Mouse (Mus musculus) cerebellum, adult 18-20 months (tissue): ENCODE data around the gene Pcdh17.

Source experiments
- DNase-seq, 2 experiments: peaks; one replicate each; pipeline ENCODE4 v3.0.0; 2021

The Pcdh17 gene

DNA sequence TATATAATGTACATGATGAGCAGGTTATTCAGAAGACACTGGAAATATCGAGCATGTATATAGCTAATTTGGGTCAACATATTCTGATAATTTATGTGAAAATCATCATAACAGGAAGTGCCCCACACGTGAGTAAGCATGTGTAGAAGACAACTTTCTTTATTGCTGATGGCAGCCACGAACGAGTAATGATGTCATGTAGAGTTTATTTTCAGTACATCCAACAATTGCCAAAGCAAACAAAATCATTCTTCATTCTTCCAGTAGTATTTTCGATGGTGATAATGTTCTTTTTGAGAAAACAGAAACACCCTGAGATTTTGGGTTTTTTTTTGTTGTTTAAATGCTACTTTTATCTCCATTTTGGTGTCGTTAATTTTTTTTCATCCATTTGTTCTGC is 37.2 kb downstream of the Pcdh17 start:
- no peak for DNase-seq

DNA sequence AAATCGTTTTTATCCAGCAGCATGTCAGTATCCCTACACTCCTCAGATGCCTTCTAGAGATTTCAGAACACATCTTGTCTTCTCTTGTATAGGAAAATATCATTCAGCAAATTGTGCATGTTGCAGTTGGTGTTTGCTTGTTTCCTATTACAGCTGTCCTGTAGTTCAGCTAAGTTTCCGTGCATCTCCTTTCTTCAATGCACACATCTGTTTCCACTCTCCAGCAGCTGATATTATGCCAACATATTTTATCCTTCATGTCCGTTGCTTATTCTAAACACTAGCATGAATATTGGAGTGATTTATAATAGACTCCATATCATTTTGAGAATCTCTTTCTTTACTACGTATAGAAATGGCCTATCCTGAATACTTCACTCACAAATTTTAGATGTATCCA is 41.0 kb downstream of the Pcdh17 start:
- no peak for DNase-seq

DNA sequence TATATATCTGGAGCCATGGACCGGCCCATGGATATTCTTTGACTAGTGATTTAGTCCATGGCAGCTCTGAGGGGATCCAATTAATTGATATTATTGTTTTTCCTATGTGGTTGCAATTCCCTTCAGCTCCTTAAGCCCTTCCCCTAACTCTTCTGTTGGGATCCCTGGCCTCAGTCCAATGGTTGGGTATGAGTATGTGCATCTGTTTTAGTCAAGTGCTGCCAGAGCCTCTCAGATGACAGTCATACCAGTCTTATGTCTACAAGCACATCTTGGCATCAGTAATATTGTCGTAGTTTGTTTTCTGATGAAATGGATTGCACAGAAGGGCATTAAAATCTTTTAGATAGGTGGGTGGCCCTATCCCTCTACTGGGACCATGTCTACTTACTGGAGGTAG is 67.6 kb downstream of the Pcdh17 start:
- DNase-seq = no peak

DNA sequence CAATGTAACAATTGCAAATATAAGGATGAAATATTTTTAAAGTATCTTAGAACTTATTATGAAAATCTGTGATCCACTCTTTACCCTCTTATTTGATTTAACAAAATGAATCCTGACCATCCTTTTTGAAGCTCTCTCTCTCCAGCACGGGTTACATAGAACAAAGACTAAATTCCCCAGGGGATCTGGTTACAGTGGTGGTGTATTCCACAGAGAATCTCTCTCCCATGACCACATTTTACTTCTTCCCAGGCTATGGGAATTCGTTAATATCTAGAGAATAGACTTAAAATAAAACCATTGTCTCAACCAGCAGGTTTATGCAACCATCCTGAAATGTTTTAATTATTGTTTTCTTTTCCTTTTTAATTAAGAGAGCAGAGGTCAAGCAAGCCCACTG is 89.0 kb downstream of the Pcdh17 start:
- DNase-seq = no peak

DNA sequence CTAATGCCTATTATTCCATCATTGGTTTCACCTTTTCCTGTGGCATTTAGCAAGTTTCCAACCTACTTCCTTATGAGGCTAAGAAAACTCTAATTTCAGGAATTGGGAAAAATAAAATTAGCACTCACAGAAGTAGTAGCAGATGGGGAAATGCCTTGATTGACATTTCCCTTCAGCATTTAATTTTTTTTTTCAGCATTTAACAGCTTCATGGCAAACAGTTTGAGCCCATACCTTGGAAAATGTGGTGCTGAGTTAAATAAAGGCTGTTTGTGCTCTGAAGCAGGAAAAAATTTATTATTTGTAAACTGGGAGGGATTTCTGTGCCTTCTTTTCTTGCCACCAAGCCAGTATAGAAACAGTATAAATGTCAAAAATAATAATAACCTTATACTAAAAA is 91.9 kb downstream of the Pcdh17 start:
- DNase-seq = no peak

DNA sequence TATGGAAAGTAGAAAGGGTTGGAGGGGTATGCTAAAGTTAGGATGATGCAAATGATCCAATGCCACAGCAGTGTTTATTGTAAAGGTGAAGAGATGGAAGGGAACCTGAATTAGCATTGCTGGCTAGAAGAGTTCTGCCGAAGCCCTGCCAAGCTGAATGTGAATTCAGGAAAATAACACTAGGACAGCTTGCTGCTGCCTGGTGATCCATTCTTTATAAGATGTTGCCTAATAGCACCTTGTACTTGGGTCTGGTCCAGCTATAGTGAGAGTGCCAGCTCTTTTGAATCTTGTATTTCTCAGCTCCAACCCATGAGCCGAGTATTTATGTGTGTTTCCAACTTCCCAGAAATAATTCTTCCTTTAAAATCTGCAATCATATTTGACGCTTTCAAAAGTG is 98.5 kb downstream of the Pcdh17 start:
- DNase-seq = no peak

DNA sequence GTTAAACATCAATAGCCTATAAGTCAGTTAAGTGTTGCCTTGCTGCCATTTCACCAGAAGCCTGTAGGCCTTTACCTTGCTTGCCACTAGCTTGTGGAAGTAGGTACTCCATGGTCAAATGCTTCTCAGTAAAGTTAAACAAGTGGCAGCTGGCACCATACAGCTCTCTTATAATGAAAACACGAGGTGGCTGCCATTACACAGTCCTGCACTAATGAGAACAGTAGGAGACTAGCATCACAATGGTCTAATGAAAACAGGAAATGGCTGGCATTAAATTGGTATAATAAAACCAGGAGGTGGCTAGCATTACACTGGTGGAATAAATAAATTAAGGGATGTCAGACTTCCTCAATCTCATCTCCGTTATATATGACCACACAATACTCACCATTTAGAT is 102.6 kb downstream of the Pcdh17 start:
- DNase-seq = no peak

DNA sequence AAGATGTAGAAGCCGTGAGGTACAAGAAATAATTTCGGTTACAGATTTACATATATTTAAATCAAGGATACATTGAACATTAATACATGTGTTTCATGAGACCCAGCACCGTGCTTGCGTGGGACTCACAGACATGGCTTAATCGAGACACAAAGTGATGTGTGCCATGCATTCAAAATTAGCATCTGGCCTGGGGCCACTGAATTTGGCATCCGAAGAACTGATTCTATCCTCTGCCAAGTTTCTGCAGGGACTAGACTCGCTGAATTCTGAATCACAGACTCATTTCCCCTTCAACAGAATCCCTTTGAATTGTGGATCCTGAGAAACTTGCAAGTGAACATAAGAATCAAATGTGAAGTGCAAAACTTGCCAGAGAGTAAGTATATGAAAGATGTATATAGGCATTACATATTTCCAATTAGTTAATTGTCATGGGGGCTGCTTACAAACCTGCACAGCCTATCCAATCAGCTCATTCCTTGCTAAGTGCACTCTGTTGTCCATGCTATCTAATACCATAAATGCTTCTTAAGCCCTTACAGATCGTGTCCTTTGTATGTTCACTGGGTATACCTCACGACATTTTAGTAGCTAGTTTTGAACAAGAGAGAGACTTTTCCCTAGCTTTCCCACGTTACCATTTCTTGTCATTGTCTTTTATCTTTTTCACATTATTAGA is 104.3 kb downstream of the Pcdh17 start:
- DNase-seq = peak; percentile 3 to 18

DNA sequence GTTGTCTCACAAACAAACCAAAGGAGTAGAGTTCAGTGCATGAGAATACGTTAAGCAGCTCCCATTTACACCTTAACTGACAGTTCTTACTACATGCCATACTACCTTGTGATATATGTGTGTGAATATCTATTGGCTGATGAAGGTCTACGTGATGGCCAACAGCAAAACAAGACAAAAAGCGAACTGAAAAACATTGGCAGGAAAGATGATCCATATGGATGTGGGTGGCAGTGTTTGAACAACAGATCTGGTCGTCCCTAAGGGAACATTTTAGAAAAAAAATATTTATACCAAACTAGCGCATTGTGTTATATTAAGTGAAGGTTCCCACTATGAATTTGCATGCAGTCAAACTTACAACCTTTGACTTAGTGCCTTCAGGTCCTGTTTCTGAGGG is 108.2 kb downstream of the Pcdh17 start:
- DNase-seq = no peak

DNA sequence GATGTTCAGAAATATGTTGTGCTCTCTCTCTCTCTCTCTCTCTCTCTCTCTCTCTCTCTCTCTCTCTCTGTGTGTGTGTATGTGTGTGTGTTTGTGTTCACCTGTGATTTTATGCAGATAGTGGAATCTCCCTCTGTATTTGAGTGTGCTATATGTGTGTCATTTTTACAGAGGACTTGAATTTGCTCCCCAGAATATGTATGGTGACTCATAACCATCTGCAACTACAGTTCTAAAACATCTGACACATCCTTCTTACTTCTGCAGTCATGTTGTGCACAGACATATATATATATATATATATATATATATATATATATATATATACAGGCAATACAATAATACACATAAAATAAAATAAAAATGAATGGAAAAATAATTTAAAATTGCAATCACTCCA is 127.7 kb downstream of the Pcdh17 start:
- DNase-seq = no peak
